Mouse (Mus musculus): ENCODE results near the gene Ctnnal1. TPM values are rescaled to one million over a fixed set of nuclear protein-coding genes. Genes with fewer than 3 reads are reported as not detected.
A peak's percentile ranks its signal among the peaks of the same experiment; 100 is the strongest.

Gene Ctnnal1
- total and polyA plus RNA-seq, 2 experiments from 2014 or later = 27.9 to 35.5 TPM

GRCm38 (mm10) chr4:56861551-56861950 lies 3.4 kb downstream of the Ctnnal1 start:
- no peak for TF ChIP-seq CTCF (IDR thresholded peaks at IDR 0.05; ENCODE audit: low read depth)
- TF ChIP-seq EP300 (IDR thresholded peaks at IDR 0.05; ENCODE audit: low read depth) = no peak

GRCm38 (mm10) chr4:56858733-56859132 lies 6.3 kb downstream of the Ctnnal1 start:
- H3K27me3 ChIP-seq (ENCODE audit: control insufficient read depth, insufficient read depth, low read length) = no peaks in the 10 kb centered on the region
- no peak for DNase-seq (ENCODE audit: low spot score)
- WGBS = 51% methylated on average over 9 of the region's 9 CpGs
- no peak for TF ChIP-seq CTCF (IDR thresholded peaks at IDR 0.05; ENCODE audit: low read depth)
- TF ChIP-seq EP300 (IDR thresholded peaks at IDR 0.05; ENCODE audit: low read depth) = no peak
- H3K36me3 ChIP-seq (replicated peaks; ENCODE audit: control insufficient read depth, insufficient read depth, low read length) = no peaks in the 10 kb centered on the region
- peaks cover 13% of the 10 kb centered on the region for H3K4me1 ChIP-seq (ENCODE audit: control insufficient read depth, insufficient read depth)
- no peaks in the 10 kb centered on the region for H3K9me3 ChIP-seq (replicated peaks; ENCODE audit: control insufficient read depth, low read length)
- no peak overlapping the region for H3K4me2 ChIP-seq (ENCODE audit: low read depth, low read length)
- no peak overlapping the region for H3K4me3 ChIP-seq (ENCODE audit: low read depth, low read length)
- peak overlapping the region; percentile 48; the same call in 1 of the 2 replicates for H3K27ac ChIP-seq (ENCODE audit: low read depth)
- no peak overlapping the region for H3K9ac ChIP-seq (replicated peaks; ENCODE audit: low read depth, low read length)
- ATAC-seq (ENCODE audit: insufficient read depth, low read depth) = peak; percentile 44; the same call in 1 of the 2 replicates

More at GRCm38 (mm10) chr4:56861551-56861950, 3.4 kb downstream of the Ctnnal1 start:
- Histone ChIP-seq H3K9me3 (replicated peaks; ENCODE audit: control insufficient read depth, low read length) (no peaks in the 10 kb centered on the region), H3K4me3 (ENCODE audit: low read depth, low read length) (no peak overlapping the region), H3K4me2 (ENCODE audit: low read depth, low read length) (no peak overlapping the region), H3K4me1 (ENCODE audit: control insufficient read depth, insufficient read depth) (peaks cover 22% of the 10 kb centered on the region), H3K27me3 (ENCODE audit: control insufficient read depth, insufficient read depth, low read length) (no peaks in the 10 kb centered on the region), H3K9ac (replicated peaks; ENCODE audit: low read depth, low read length) (no peak overlapping the region), H3K27ac (ENCODE audit: low read depth) (no peak overlapping the region), H3K36me3 (replicated peaks; ENCODE audit: control insufficient read depth, insufficient read depth, low read length) (no peaks in the 10 kb centered on the region)
- WGBS = 82% methylated on average over 4 of the region's 4 CpGs
- ATAC-seq (ENCODE audit: insufficient read depth, low read depth) = no peak
- DNase-seq (ENCODE audit: low spot score) = no peak

- no peak overlapping the region for H3K27ac ChIP-seq (ENCODE audit: low read depth)
- H3K4me1 ChIP-seq (ENCODE audit: control insufficient read depth, insufficient read depth) = peaks cover 7% of the 10 kb centered on the region; the same call in 1 of the 2 replicates
- no peak overlapping the region for H3K9ac ChIP-seq (replicated peaks; ENCODE audit: low read depth, low read length)
- no peak for ATAC-seq (ENCODE audit: insufficient read depth, low read depth)
- no peaks in the 10 kb centered on the region for H3K27me3 ChIP-seq (ENCODE audit: control insufficient read depth, insufficient read depth, low read length)
- H3K36me3 ChIP-seq (replicated peaks; ENCODE audit: control insufficient read depth, insufficient read depth, low read length) = no peaks in the 10 kb centered on the region
- no peak for DNase-seq (ENCODE audit: low spot score)
- TF ChIP-seq CTCF (IDR thresholded peaks at IDR 0.05; ENCODE audit: low read depth) = no peak
- no peak for TF ChIP-seq EP300 (IDR thresholded peaks at IDR 0.05; ENCODE audit: low read depth)
- H3K9me3 ChIP-seq (replicated peaks; ENCODE audit: control insufficient read depth, low read length) = no peaks in the 10 kb centered on the region
- no peak overlapping the region for H3K4me3 ChIP-seq (ENCODE audit: low read depth, low read length)
- no peak overlapping the region for H3K4me2 ChIP-seq (ENCODE audit: low read depth, low read length)
- 85% methylated on average over 8 of the region's 8 CpGs for WGBS
Measured at GRCm38 (mm10) chr4:56856371-56856949, 8.5 kb downstream of the Ctnnal1 start.

- Histone ChIP-seq H3K4me2 (ENCODE audit: low read depth, low read length) (no peak overlapping the region), H3K36me3 (replicated peaks; ENCODE audit: control insufficient read depth, insufficient read depth, low read length) (no peaks in the 10 kb centered on the region), H3K9ac (replicated peaks; ENCODE audit: low read depth, low read length) (no peak overlapping the region), H3K9me3 (replicated peaks; ENCODE audit: control insufficient read depth, low read length) (no peaks in the 10 kb centered on the region), H3K27me3 (ENCODE audit: control insufficient read depth, insufficient read depth, low read length) (no peaks in the 10 kb centered on the region), H3K27ac (ENCODE audit: low read depth) (no peak overlapping the region), H3K4me1 (ENCODE audit: control insufficient read depth, insufficient read depth) (peaks cover 7% of the 10 kb centered on the region; the same call in 1 of the 2 replicates), H3K4me3 (ENCODE audit: low read depth, low read length) (no peak overlapping the region)
- WGBS = 93% methylated on average over 5 of the region's 5 CpGs
- no peak for ATAC-seq (ENCODE audit: insufficient read depth, low read depth)
- no peak for DNase-seq (ENCODE audit: low spot score)
- no peak for TF ChIP-seq CTCF (IDR thresholded peaks at IDR 0.05; ENCODE audit: low read depth)
- no peak for TF ChIP-seq EP300 (IDR thresholded peaks at IDR 0.05; ENCODE audit: low read depth)
Measured at GRCm38 (mm10) chr4:56855935-56856334, 9.1 kb downstream of the Ctnnal1 start.

- Histone ChIP-seq H3K4me2 (ENCODE audit: low read depth, low read length) (no peak overlapping the region), H3K27me3 (ENCODE audit: control insufficient read depth, insufficient read depth, low read length) (no peaks in the 10 kb centered on the region), H3K27ac (ENCODE audit: low read depth) (no peak overlapping the region; the same call in 1 of the 2 replicates), H3K4me1 (ENCODE audit: control insufficient read depth, insufficient read depth) (no peaks in the 10 kb centered on the region), H3K4me3 (ENCODE audit: low read depth, low read length) (no peak overlapping the region), H3K36me3 (replicated peaks; ENCODE audit: control insufficient read depth, insufficient read depth, low read length) (0 out of 2 replicates have a peak, but pooled peaks cover 4% of the 10 kb centered on the region), H3K9ac (replicated peaks; ENCODE audit: low read depth, low read length) (no peak overlapping the region), H3K9me3 (replicated peaks; ENCODE audit: control insufficient read depth, low read length) (no peaks in the 10 kb centered on the region)
- 2% methylated on average over 6 of the region's 6 CpGs for WGBS
- peak; percentile 80 for ATAC-seq (ENCODE audit: insufficient read depth, low read depth)
- peak; percentile 61 for DNase-seq (ENCODE audit: low spot score)
- TF ChIP-seq EP300 (IDR thresholded peaks at IDR 0.05; ENCODE audit: low read depth) (no peak), CTCF (IDR thresholded peaks at IDR 0.05; ENCODE audit: low read depth) (peak; percentile 33)
Measured at GRCm38 (mm10) chr4:56850724-56851123, 14.3 kb downstream of the Ctnnal1 start.

GRCm38 (mm10) chr4:56848044-56848443 lies 16.9 kb downstream of the Ctnnal1 start:
- Histone ChIP-seq H3K9ac (replicated peaks; ENCODE audit: low read depth, low read length) (no peak overlapping the region), H3K27ac (ENCODE audit: low read depth) (no peak overlapping the region), H3K4me3 (ENCODE audit: low read depth, low read length) (no peak overlapping the region), H3K36me3 (replicated peaks; ENCODE audit: control insufficient read depth, insufficient read depth, low read length) (peaks cover 17% of the 10 kb centered on the region), H3K4me2 (ENCODE audit: low read depth, low read length) (no peak overlapping the region), H3K27me3 (ENCODE audit: control insufficient read depth, insufficient read depth, low read length) (no peaks in the 10 kb centered on the region), H3K9me3 (replicated peaks; ENCODE audit: control insufficient read depth, low read length) (no peaks in the 10 kb centered on the region), H3K4me1 (ENCODE audit: control insufficient read depth, insufficient read depth) (no peaks in the 10 kb centered on the region)
- 85% methylated on average over 6 of the region's 6 CpGs for WGBS
- TF ChIP-seq CTCF (IDR thresholded peaks at IDR 0.05; ENCODE audit: low read depth) (no peak), EP300 (IDR thresholded peaks at IDR 0.05; ENCODE audit: low read depth) (no peak)
- ATAC-seq (ENCODE audit: insufficient read depth, low read depth) (no peak), DNase-seq (ENCODE audit: low spot score) (no peak)
